Mouse (Mus musculus) liver, embryonic 11.5 days (tissue): ENCODE data around the gene Svop. TPM values are rescaled to one million over a fixed set of nuclear protein-coding genes. Genes with fewer than 3 reads are reported as not detected.

Source experiments
- ATAC-seq: fragments of 200-750 bp; cut with Nextera tagmentation; replicated peaks from 2 replicates; pipeline ENCODE4 v1.8.0; 2017; ENCODE audit warnings: moderate number of reproducible peaks, mild to moderate bottlenecking, moderate TSS enrichment, moderate library complexity; ENCODE audit not compliant: low FRiP score
- DNase-seq: peaks from one replicate; pipeline ENCODE4 v3.0.0-alpha.2; 2017; ENCODE audit warnings: low spot score
- H3K27ac ChIP-seq: fragments of 300-500 bp; sonication (generic); 2 replicates; pipeline ENCODE4 v1.5.1; 2014; ENCODE audit warnings: mild to moderate bottlenecking, low read depth, low read length, control low read depth
- H3K27me3 ChIP-seq: fragments of 300-500 bp; sonication (generic); replicated peaks from 2 replicates; pipeline ENCODE4 v1.6.1; 2014; ENCODE audit warnings: low read length, mixed read lengths; ENCODE audit not compliant: control insufficient read depth, insufficient read depth
- H3K36me3 ChIP-seq: fragments of 300-500 bp; sonication (generic); 2 replicates; pipeline ENCODE4 v1.6.1; 2014; ENCODE audit warnings: mild to moderate bottlenecking, low read length, moderate library complexity, mixed read lengths; ENCODE audit not compliant: control insufficient read depth, insufficient read depth
- H3K4me1 ChIP-seq: fragments of 300-500 bp; sonication (generic); replicated peaks from 2 replicates; pipeline ENCODE4 v1.6.1; 2014; ENCODE audit warnings: low read length, mixed read lengths; ENCODE audit not compliant: control insufficient read depth, insufficient read depth
- H3K4me2 ChIP-seq: fragments of 300-500 bp; sonication (generic); 2 replicates; pipeline ENCODE4 v1.6.1; 2014; ENCODE audit warnings: mild to moderate bottlenecking, control low read depth, moderate library complexity
- H3K4me3 ChIP-seq: fragments of 300-500 bp; sonication (generic); 2 replicates; pipeline ENCODE4 v1.5.1; 2014; ENCODE audit warnings: low read depth, low read length, control low read depth
- H3K9ac ChIP-seq: fragments of 300-500 bp; sonication (generic); 2 replicates; pipeline ENCODE4 v1.6.1; 2014; ENCODE audit warnings: low read depth, low read length, control low read depth
- H3K9me3 ChIP-seq: fragments of 300-500 bp; sonication (generic); 2 replicates; pipeline ENCODE4 v1.6.1; 2016; ENCODE audit warnings: low read length, inconsistent platforms, mixed read lengths; ENCODE audit not compliant: control insufficient read depth
- WGBS: fragments of 180-500 bp; shearing (Covaris S2); extraction: QIAGEN DNeasy Blood & Tissue Kit; methylation state at CpG from one replicate; pipeline ENCODE4 v1.1.7; 2014; 5-methylcytosine and 5-hydroxymethylcytosine counted together
- polyA plus RNA-seq: library from polyadenylated mRNA; unstranded; fragments of >200 nt; fragmentation: Nextera tagmentation; extraction: Ambion mirVana; gene quantifications from 2 replicates; pipeline ENCODE4 v1.2.1, GENCODE M21; 2014

Svop gene
- polyA plus RNA-seq, 1 experiment from 2014 or later, result not detected

DNA sequence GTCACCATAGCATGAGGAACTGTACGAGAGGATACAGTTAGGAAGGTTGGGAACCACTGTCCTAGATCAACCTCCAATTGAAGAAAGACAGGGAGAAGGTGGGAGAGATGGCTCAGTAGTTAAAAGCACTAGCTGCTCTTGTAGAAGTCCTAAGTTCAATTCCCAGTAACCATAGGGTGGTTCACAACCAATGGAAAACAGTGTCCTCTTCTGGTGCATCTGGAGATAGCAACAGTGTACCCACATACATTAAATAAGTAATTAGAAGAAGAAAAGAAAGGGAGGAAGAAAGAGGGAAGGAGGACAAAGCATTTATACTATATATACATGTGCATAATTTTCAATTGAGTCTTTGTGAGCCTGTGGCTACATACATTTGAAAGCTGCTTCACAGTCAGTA, 46.2 kb downstream of the Svop start:
- Histone ChIP-seq H3K27me3 (no peaks in the 10 kb centered on the region), H3K9ac (no peak overlapping the region), H3K4me2 (no peak overlapping the region), H3K36me3 (no peaks in the 10 kb centered on the region), H3K27ac (no peak overlapping the region), H3K4me3 (no peak overlapping the region), H3K4me1 (peaks cover 7% of the 10 kb centered on the region; the same call in 1 of the 2 replicates), H3K9me3 (no peaks in the 10 kb centered on the region)
- DNase-seq (no peak), ATAC-seq (no peak)
- 69% methylated on average over 1 of the region's 1 CpGs for WGBS

GRCm38 (mm10) chr5:114043800-114044199, 47.6 kb downstream of the Svop start:
- no peak overlapping the region for H3K27ac ChIP-seq
- H3K4me3 ChIP-seq, result no peak overlapping the region
- no peak overlapping the region for H3K9ac ChIP-seq
- H3K4me2 ChIP-seq, result no peak overlapping the region
- no peaks in the 10 kb centered on the region for H3K36me3 ChIP-seq
- ATAC-seq, result no peak
- peaks cover 7% of the 10 kb centered on the region; the same call in 1 of the 2 replicates for H3K4me1 ChIP-seq
- H3K27me3 ChIP-seq, result no peaks in the 10 kb centered on the region
- WGBS, result 71% methylated on average over 4 of the region's 4 CpGs
- DNase-seq, result no peak
- no peaks in the 10 kb centered on the region for H3K9me3 ChIP-seq

DNA sequence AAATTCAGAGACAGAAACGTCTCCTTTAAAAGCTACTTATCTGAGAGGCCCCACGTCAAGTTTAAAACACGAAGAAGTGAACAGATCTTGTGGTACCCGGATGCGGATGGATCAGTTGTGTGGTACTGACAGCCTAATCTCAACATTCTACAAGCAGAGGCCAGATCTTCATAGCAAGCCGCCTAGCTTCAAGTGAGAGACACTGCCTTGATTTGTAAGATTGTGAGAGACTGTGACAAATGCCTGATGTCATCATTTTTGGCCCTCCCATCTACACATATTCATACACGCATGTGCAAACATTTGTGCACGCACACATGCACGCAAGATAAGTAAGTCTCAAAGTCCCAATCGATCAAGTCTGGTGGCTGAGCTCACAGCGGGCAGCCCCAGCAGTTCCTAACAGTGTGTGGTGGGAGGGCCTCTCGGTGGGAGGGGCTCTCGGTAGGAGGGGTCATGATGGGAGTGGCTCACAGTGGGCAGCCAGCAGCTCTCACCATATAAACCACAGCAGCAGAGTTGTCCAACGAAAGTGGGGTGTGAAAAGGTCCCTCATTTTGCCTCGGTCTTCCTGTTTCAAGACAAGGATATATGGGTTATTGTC, 49.9 kb downstream of the Svop start:
- Histone ChIP-seq H3K27ac (no peak overlapping the region), H3K4me1 (peaks cover 7% of the 10 kb centered on the region; the same call in 1 of the 2 replicates), H3K4me3 (no peak overlapping the region), H3K4me2 (no peak overlapping the region), H3K36me3 (no peaks in the 10 kb centered on the region), H3K9me3 (no peaks in the 10 kb centered on the region), H3K27me3 (no peaks in the 10 kb centered on the region), H3K9ac (no peak overlapping the region)
- peak; percentile 83 for ATAC-seq
- peak; percentile 71 for DNase-seq
- 14% methylated on average over 15 of the region's 15 CpGs for WGBS

- no peak for DNase-seq
- peaks cover 7% of the 10 kb centered on the region; the same call in 1 of the 2 replicates for H3K4me1 ChIP-seq
Observed at GRCm38 (mm10) chr5:114040911-114041310, 50.5 kb downstream of the Svop start.

DNA sequence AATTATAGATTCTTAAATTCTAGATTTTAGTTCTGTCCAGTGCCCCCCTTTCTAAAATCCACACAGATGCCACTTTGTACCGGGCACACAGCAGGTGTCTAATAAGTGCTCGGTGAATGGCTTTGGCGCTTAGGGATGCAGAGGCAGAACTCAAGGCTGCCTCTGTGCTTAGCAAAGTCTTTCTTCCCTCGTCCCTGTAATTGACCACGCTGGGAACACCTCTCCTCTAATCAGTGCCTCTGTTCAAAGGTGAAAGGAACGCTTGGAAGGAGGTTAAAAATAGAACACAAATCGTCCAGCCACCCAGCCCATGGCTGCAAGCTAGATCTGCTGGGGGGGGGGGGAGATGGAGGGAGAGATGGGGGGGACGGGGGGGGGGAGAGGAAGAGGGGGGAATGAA, 50.9 kb downstream of the Svop start:
- ATAC-seq (no peak), DNase-seq (no peak)
- no peaks in the 10 kb centered on the region for H3K9me3 ChIP-seq
- H3K27me3 ChIP-seq, result no peaks in the 10 kb centered on the region
- H3K4me2 ChIP-seq, result no peak overlapping the region
- WGBS, result 42% methylated on average over 7 of the region's 8 CpGs
- no peak overlapping the region for H3K4me3 ChIP-seq
- H3K4me1 ChIP-seq, result peaks cover 7% of the 10 kb centered on the region; the same call in 1 of the 2 replicates
- no peak overlapping the region for H3K27ac ChIP-seq
- no peaks in the 10 kb centered on the region for H3K36me3 ChIP-seq
- H3K9ac ChIP-seq, result no peak overlapping the region

More at GRCm38 (mm10) chr5:114040911-114041310, 50.5 kb downstream of the Svop start:
- H3K9ac ChIP-seq, result no peak overlapping the region
- no peaks in the 10 kb centered on the region for H3K36me3 ChIP-seq
- no peak overlapping the region for H3K4me3 ChIP-seq
- no peak overlapping the region for H3K4me2 ChIP-seq
- no peaks in the 10 kb centered on the region for H3K27me3 ChIP-seq
- H3K9me3 ChIP-seq, result no peaks in the 10 kb centered on the region
- WGBS, result 63% methylated on average over 1 of the region's 1 CpGs
- H3K27ac ChIP-seq, result no peak overlapping the region
- no peak for ATAC-seq

DNA sequence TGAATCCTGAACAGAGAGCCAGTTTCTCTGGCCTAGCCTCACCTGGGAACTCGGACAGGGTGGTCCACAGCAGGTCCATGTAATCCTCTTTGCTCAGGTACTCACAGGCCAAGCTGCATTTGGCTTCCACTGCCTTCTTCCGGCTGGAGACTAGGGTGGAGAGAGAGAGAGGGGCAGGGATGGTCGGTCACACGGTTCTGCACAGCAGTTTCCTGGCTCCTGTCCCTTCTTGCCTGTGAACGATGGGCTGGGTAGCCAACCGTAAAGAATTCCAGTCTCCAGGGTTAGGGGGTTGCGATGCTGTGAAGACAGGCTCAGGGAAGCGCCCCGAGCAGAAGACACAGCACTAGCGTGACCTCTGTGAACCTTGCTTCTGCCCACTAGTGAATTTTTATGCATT, 56.3 kb downstream of the Svop start:
- Histone ChIP-seq H3K36me3 (no peaks in the 10 kb centered on the region), H3K4me2 (no peak overlapping the region), H3K9me3 (no peaks in the 10 kb centered on the region), H3K4me1 (no peaks in the 10 kb centered on the region), H3K4me3 (no peak overlapping the region), H3K27me3 (no peaks in the 10 kb centered on the region), H3K27ac (no peak overlapping the region), H3K9ac (no peak overlapping the region)
- ATAC-seq, result no peak
- 72% methylated on average over 10 of the region's 10 CpGs for WGBS
- DNase-seq, result no peak

GRCm38 (mm10) chr5:114034393-114034792, 57.0 kb downstream of the Svop start:
- no peak for ATAC-seq
- H3K4me1 ChIP-seq, result no peaks in the 10 kb centered on the region
- no peak overlapping the region for H3K4me3 ChIP-seq
- WGBS, result 68% methylated on average over 7 of the region's 7 CpGs
- no peak for DNase-seq
- H3K4me2 ChIP-seq, result no peak overlapping the region
- H3K9ac ChIP-seq, result no peak overlapping the region
- no peaks in the 10 kb centered on the region for H3K9me3 ChIP-seq
- no peaks in the 10 kb centered on the region for H3K36me3 ChIP-seq
- H3K27ac ChIP-seq, result no peak overlapping the region
- no peaks in the 10 kb centered on the region for H3K27me3 ChIP-seq

GRCm38 (mm10) chr5:114032161-114032763, 59.1 kb downstream of the Svop start:
- WGBS, result 70% methylated on average over 3 of the region's 3 CpGs
- ATAC-seq, result no peak

GRCm38 (mm10) chr5:114030652-114031051, 60.7 kb downstream of the Svop start:
- Histone ChIP-seq H3K36me3 (no peaks in the 10 kb centered on the region), H3K9me3 (no peaks in the 10 kb centered on the region), H3K4me3 (no peak overlapping the region), H3K4me2 (no peak overlapping the region), H3K9ac (no peak overlapping the region), H3K27me3 (no peaks in the 10 kb centered on the region), H3K4me1 (no peaks in the 10 kb centered on the region), H3K27ac (no peak overlapping the region)
- ATAC-seq, result no peak
- WGBS, result 82% methylated on average over 12 of the region's 12 CpGs
- DNase-seq, result no peak

More at GRCm38 (mm10) chr5:114032161-114032763, 59.1 kb downstream of the Svop start:
- Histone ChIP-seq H3K36me3 (no peaks in the 10 kb centered on the region), H3K4me1 (no peaks in the 10 kb centered on the region), H3K27ac (no peak overlapping the region), H3K9ac (no peak overlapping the region), H3K27me3 (no peaks in the 10 kb centered on the region), H3K4me3 (no peak overlapping the region), H3K9me3 (no peaks in the 10 kb centered on the region), H3K4me2 (no peak overlapping the region)
- no peak for DNase-seq
